Mouse (Mus musculus) forebrain, embryonic 16.5 days (tissue): ENCODE results near the gene Cyp2c54. TPM values are rescaled to one million over a fixed set of nuclear protein-coding genes. Genes with fewer than 3 reads are reported as not detected.
"Not testable (repeated sequence)": the region's sequence is repeated elsewhere in the genome, so short reads cannot be mapped to it uniquely, and the experiment has no call there.

ENCODE experiments used
- ATAC-seq: fragments of 200-750 bp; cut with Nextera tagmentation; 2 replicates; pipeline ENCODE4 v1.8.0; 2017; ENCODE audit warnings: mild to moderate bottlenecking, moderate library complexity
- H3K27ac ChIP-seq: fragments of 300-500 bp; sonication (generic); 2 replicates; pipeline ENCODE4 v1.5.1; 2014; ENCODE audit warnings: low read length, control low read depth
- H3K27me3 ChIP-seq: fragments of 300-500 bp; sonication (generic); replicated peaks from 2 replicates; pipeline ENCODE4 v1.6.1; 2014; ENCODE audit warnings: low read length; ENCODE audit not compliant: control insufficient read depth, insufficient read depth
- H3K36me3 ChIP-seq: fragments of 300-500 bp; sonication (generic); 2 replicates; pipeline ENCODE4 v1.6.1; 2014; ENCODE audit not compliant: control insufficient read depth, insufficient read depth
- H3K4me1 ChIP-seq: fragments of 300-500 bp; sonication (generic); replicated peaks from 2 replicates; pipeline ENCODE4 v1.6.1; 2014; ENCODE audit warnings: low read length; ENCODE audit not compliant: control insufficient read depth, insufficient read depth
- H3K4me2 ChIP-seq: fragments of 300-500 bp; sonication (generic); 2 replicates; pipeline ENCODE4 v1.6.1; 2014; ENCODE audit warnings: mild to moderate bottlenecking, low read length, control low read depth
- H3K4me3 ChIP-seq: fragments of 300-500 bp; sonication (generic); replicated peaks from 2 replicates; pipeline ENCODE4 v1.5.1; 2014; ENCODE audit warnings: mild to moderate bottlenecking, low read length, control low read depth
- H3K9ac ChIP-seq: fragments of 300-500 bp; sonication (generic); replicated peaks from 2 replicates; pipeline ENCODE4 v1.6.1; 2014; ENCODE audit warnings: low read depth, low read length, control low read depth
- H3K9me3 ChIP-seq: fragments of 300-500 bp; sonication (generic); 2 replicates; pipeline ENCODE4 v1.6.1; 2016; ENCODE audit warnings: low read length; ENCODE audit not compliant: control insufficient read depth
- WGBS: fragments of 180-500 bp; shearing (Covaris S2); extraction: QIAGEN DNeasy Blood & Tissue Kit; methylation state at CpG from one replicate; pipeline ENCODE4 v1.1.7; 2014; 5-methylcytosine and 5-hydroxymethylcytosine counted together
- polyA plus RNA-seq: library from polyadenylated mRNA; unstranded; fragments of >200 nt; fragmentation: Nextera tagmentation; extraction: Ambion mirVana; gene quantifications from 2 replicates; pipeline ENCODE4 v1.2.1, GENCODE M21; 2015

Gene Cyp2c54
- not detected in 2 replicates for polyA plus RNA-seq

GRCm38 (mm10) chr19:40073701-40074100 is at the start of gene Cyp2c54:
Cyp2c54 (minus strand) TSS chr19:40073827.
- Histone ChIP-seq H3K4me2 (no peak within 1 kb of the TSS), H3K27me3 (no peaks in the 10 kb centered on the region), H3K36me3 (no peaks in the 10 kb centered on the region), H3K4me3 (no peak within 1 kb of the TSS), H3K27ac (no peak within 1 kb of the TSS), H3K9me3 (no peaks in the 10 kb centered on the region), H3K4me1 (no peaks in the 10 kb centered on the region), H3K9ac (no peak within 1 kb of the TSS)
- no peak for ATAC-seq

GRCm38 (mm10) chr19:40119624-40120023 is 46.0 kb upstream of the Cyp2c54 start:
- not testable (repeated sequence) for H3K27me3 ChIP-seq, H3K4me2 ChIP-seq, H3K4me1 ChIP-seq, ATAC-seq, H3K9ac ChIP-seq, H3K9me3 ChIP-seq, H3K4me3 ChIP-seq, H3K36me3 ChIP-seq, H3K27ac ChIP-seq
- 82% methylated on average over 13 of the region's 13 CpGs for WGBS

- Histone ChIP-seq H3K4me3 (no peak overlapping the region), H3K9me3 (no peaks in the 10 kb centered on the region), H3K27me3 (no peaks in the 10 kb centered on the region), H3K27ac (no peak overlapping the region), H3K4me2 (no peak overlapping the region), H3K4me1 (no peaks in the 10 kb centered on the region), H3K36me3 (no peaks in the 10 kb centered on the region), H3K9ac (no peak overlapping the region)
- ATAC-seq: no peak
- 78% methylated on average over 3 of the region's 3 CpGs for WGBS
Measured at GRCm38 (mm10) chr19:40091111-40091510, 17.5 kb upstream of the Cyp2c54 start.

GRCm38 (mm10) chr19:40089421-40089820 is 15.8 kb upstream of the Cyp2c54 start, which contains the start of gene Cyp2c50:
Cyp2c50 (plus strand) TSS chr19:40089688.
- H3K27me3 ChIP-seq, H3K27ac ChIP-seq, ATAC-seq, H3K4me1 ChIP-seq, H3K36me3 ChIP-seq, H3K9ac ChIP-seq, H3K4me2 ChIP-seq, H3K9me3 ChIP-seq, H3K4me3 ChIP-seq: not testable (repeated sequence)
- 95% methylated on average over 1 of the region's 1 CpGs for WGBS

- 98% methylated on average over 1 of the region's 1 CpGs for WGBS
- Histone ChIP-seq H3K9me3 (no peaks in the 10 kb centered on the region), H3K27me3 (no peaks in the 10 kb centered on the region), H3K36me3 (no peaks in the 10 kb centered on the region), H3K4me1 (no peaks in the 10 kb centered on the region), H3K4me3 (no peak overlapping the region), H3K9ac (no peak overlapping the region), H3K4me2 (no peak overlapping the region), H3K27ac (no peak overlapping the region)
- no peak for ATAC-seq
Measured at GRCm38 (mm10) chr19:40088381-40088780, 14.8 kb upstream of the Cyp2c54 start.

GRCm38 (mm10) chr19:39992140-39992539 is 81.5 kb downstream of the Cyp2c54 start, which contains the start of gene Cyp2c37:
Cyp2c37 (plus strand) TSS chr19:39992424.
- not testable (repeated sequence) for H3K4me2 ChIP-seq, H3K27me3 ChIP-seq, H3K4me3 ChIP-seq, ATAC-seq, H3K4me1 ChIP-seq, H3K36me3 ChIP-seq, H3K9ac ChIP-seq, H3K27ac ChIP-seq, H3K9me3 ChIP-seq
- 98% methylated on average over 1 of the region's 1 CpGs for WGBS

- WGBS: 77% methylated on average over 2 of the region's 2 CpGs
- Histone ChIP-seq H3K9me3 (no peaks in the 10 kb centered on the region), H3K4me2 (no peak overlapping the region), H3K36me3 (no peaks in the 10 kb centered on the region), H3K27me3 (no peaks in the 10 kb centered on the region), H3K4me3 (no peak overlapping the region), H3K9ac (no peak overlapping the region), H3K4me1 (no peaks in the 10 kb centered on the region), H3K27ac (no peak overlapping the region)
- ATAC-seq: no peak
Measured at GRCm38 (mm10) chr19:39989471-39989870, 84.2 kb downstream of the Cyp2c54 start.

Other genes with a start within 250 kb of the Cyp2c54 start
- not detected in 2 replicates for gene Cyp2c69, start 187.0 kb downstream of the Cyp2c54 start, polyA plus RNA-seq
- gene Cyp2c37, start 81.4 kb downstream of the Cyp2c54 start, polyA plus RNA-seq: not detected in 2 replicates
- gene Cyp2c50, start 15.9 kb upstream of the Cyp2c54 start, polyA plus RNA-seq: not detected in 2 replicates
- not detected in 2 replicates for gene Cyp2c70, start 113.5 kb upstream of the Cyp2c54 start, polyA plus RNA-seq
- gene Pdlim1, start 198.0 kb upstream of the Cyp2c54 start, polyA plus RNA-seq: 12.5 and 18.3 TPM in 2 replicates